Mouse (Mus musculus) embryonic fibroblast, embryonic 13.5 days (primary cell): ENCODE measurements at regions not wholly inside any gene's neighbourhood (a gene's known extent, or its start where the extent isn't known, plus 50 kb on each side); places are given as distances from the start of the nearest gene placed in this dataset.

Source experiments
- CTCF ChIP-seq: IDR thresholded peaks from 2 replicates; pipeline ENCODE4 v1.5.1; 2011; ENCODE audit warnings: mild to moderate bottlenecking, control low read depth, low read length, moderate library complexity, borderline replicate concordance; ENCODE audit not compliant: insufficient read depth
- POLR2A ChIP-seq: IDR thresholded peaks from 2 replicates; pipeline ENCODE4 v1.6.1; 2011; ENCODE audit warnings: low read depth, mild to moderate bottlenecking, control low read depth, low read length, moderate library complexity

DNA sequence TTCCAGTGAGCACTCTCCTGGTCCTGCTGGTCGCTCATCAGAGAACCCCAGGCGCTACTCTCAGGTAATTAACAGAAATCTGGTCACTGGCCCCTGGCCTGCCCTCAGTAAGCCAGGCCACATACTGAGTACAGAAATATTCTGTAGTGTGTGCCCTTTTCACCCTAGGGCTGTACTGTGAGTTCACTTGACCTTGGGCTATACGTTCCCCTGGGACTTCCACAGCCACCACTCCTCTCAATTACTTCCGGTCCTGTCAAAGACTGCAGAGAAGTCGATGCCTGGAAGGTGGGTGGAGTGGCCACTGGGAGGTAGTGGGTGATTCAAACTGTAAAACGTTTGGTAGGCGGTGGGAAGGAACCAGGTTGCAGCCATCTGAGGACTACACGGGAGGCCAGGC lies 159.3 kb upstream of the Csf3r start:
- TF ChIP-seq POLR2A (no peak), CTCF (no peak)
